Mouse (Mus musculus) megakaryocyte, embryonic 14.5 days (primary cell): ENCODE measurements around the gene Zfp82.

Experiments
- FLI1 ChIP-seq: IDR thresholded peaks from 2 replicates; pipeline ENCODE4 v1.6.1; 2012; ENCODE audit warnings: low read length, inconsistent platforms, mixed read lengths
- GATA1 ChIP-seq: IDR thresholded peaks from 3 replicates; pipeline ENCODE4 v1.6.1; 2012; ENCODE audit warnings: mixed read lengths, low read length, inconsistent platforms, borderline replicate concordance

- no peak for TF ChIP-seq GATA1
- TF ChIP-seq FLI1 = no peak
These were observed 38.4 kb downstream of the Zfp82 start for GRCm38 (mm10) chr7:30034331-30034730.
